Mouse (Mus musculus): Measurements from ENCODE around the gene Sipa1l3.

The Sipa1l3 gene

DNA sequence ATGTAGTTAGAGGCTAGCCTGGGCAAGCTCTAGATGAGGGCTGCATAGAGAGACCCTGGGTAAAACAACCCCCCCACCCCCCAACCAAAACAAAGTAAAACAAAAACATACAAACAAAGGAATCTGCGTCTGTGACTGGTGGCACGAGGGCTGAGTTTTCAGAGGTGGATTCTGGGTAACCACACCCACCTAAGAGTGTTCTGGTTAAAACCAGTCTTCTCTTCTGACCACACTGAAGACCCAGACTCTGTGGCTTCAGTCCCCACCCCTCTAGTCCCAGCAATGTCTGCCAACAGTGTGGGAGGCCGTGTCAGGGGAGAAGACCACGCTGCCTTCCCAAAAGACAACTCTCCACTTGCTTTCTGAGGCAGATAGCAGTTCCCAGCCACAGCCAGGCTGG, 72.3 kb downstream of the Sipa1l3 start:
- no peak for DNase-seq (ENCODE audit: low read depth, low spot score)

GRCm38 (mm10) chr7:29444527-29444926, 73.9 kb downstream of the Sipa1l3 start:
- DNase-seq (ENCODE audit: low read depth, low spot score): no peak

GRCm38 (mm10) chr7:29444070-29444469, 74.4 kb downstream of the Sipa1l3 start:
- no peak for DNase-seq (ENCODE audit: low read depth, low spot score)

DNA sequence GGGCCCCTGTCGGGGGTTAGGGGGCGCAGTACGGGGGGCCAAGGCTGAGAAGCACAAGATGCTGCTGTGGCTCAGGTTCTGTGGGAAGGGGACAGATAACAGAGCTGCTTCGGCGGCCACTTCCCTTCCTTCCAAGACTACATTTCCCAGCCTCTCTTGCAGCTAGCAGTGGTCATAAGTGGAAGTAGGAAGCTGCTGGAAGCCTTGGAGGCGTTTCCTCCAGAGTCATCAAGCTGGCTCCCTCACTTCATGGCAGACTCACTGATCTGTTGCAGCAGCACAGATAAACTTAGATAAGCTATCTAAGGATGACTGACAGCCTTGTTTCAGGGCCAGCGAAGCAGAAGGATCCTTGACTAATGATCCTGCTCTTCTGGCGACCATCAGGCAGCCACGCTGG, 76.6 kb downstream of the Sipa1l3 start:
- DNase-seq (ENCODE audit: low read depth, low spot score): no peak

- no peak for DNase-seq (ENCODE audit: low read depth, low spot score)
Measured at GRCm38 (mm10) chr7:29441151-29441550, 77.3 kb downstream of the Sipa1l3 start.

- no peak for DNase-seq (ENCODE audit: low read depth, low spot score)
Measured at GRCm38 (mm10) chr7:29438655-29439282, 79.7 kb downstream of the Sipa1l3 start.

GRCm38 (mm10) chr7:29438204-29438603, 80.2 kb downstream of the Sipa1l3 start:
- DNase-seq (ENCODE audit: low read depth, low spot score): no peak

DNA sequence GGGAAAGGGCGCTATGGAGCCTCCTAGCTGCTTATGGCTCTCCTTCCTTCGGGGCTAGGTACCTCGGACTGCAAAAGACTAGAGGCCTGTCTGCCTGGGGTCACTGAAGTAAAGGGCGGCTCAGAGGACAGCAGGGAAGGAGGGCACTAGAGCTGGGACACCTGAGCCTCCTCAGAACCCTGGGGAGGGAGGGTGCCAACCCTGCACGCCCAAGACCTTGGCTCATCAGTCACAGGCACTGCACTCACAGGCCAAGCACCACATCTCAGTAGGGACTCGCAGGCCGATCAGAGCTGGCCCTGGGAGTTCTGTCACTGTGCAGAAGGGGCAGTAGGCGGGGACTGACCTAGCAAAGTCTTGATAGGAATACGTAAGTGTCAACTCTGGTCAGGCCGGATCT, 81.4 kb downstream of the Sipa1l3 start:
- DNase-seq (ENCODE audit: low read depth, low spot score): no peak

DNA sequence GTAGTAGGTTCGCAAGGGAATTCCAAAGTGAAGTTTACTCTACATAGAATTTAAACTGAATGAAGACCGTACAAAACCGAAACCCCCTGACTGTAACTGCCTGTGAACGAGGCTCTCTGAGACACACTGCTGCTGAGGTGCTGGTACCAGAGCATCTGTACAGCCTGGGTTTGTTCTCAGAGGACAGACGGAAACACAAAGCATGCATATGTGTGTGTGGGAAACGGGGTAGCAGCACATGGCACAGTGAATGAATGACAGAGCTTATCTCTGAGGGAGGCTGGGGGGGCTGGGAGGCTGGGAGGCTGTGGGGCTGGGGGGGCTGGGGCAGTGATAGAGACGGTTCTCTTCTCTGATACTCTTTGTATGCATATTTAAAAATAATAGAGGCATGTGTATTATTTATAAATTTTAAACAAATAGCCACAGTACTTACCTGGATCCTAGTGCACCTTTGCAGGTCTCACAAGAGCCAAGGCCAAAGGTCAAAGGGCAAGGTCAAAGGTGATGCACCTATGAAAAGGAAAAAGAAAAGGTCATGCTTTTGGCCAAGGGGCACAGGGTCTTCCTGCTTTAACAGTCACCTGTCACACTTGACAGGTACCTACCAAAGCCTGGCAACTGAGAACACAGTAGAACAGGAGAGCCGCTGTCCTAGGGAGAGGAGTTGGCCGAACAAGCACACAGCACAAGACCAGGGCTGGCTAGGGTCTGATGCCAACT, 84.0 kb downstream of the Sipa1l3 start:
- no peak for DNase-seq (ENCODE audit: low read depth, low spot score)

DNA sequence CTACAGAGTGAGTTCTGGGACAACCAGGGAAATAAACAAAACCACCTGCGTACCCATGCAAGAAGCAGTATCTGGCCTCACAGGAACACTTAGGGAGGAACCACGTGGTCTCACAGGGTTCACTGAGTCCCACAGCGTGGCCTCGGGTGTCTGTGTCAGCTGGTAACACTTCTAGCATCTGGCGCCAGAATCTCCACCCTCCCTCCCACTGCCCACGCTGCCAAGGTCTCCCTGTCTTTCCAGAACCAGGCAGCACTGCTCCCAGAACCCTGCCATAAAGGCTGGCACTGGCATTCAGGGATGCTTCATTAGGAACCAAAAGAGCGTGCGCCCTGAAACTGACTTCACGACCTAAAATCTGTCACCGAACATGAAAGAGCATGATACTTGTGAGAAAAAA, 84.7 kb downstream of the Sipa1l3 start:
- no peak for DNase-seq (ENCODE audit: low read depth, low spot score)

DNA sequence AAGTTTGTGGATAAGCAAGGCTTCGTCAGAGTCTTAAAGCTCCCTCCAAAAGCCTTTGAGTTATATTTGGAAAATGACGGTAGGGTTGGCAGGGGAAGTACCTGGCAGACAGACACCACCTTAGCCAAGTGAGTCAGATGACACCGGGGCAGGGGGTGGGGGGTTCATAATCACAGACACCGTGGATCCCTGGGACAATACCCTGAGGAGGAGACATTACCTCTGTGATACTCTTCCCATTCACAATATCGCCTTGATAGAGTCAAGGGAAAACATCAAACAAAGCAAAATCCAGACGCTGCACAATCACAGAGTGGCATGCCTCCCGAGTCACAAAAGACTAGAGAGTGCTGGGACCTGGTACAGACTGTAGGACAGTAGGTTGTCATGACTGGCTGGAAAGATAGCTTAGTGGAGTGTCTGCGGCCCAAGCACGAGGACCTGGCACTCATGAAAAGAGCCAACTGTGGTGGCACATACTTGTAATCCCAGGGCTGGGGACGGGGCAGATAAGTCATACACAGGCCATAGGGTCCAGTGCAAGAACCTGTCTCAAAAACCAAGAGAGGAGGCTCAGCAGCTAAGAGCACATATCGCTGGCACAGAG, 85.4 kb downstream of the Sipa1l3 start:
- DNase-seq (ENCODE audit: low read depth, low spot score): no peak

DNA sequence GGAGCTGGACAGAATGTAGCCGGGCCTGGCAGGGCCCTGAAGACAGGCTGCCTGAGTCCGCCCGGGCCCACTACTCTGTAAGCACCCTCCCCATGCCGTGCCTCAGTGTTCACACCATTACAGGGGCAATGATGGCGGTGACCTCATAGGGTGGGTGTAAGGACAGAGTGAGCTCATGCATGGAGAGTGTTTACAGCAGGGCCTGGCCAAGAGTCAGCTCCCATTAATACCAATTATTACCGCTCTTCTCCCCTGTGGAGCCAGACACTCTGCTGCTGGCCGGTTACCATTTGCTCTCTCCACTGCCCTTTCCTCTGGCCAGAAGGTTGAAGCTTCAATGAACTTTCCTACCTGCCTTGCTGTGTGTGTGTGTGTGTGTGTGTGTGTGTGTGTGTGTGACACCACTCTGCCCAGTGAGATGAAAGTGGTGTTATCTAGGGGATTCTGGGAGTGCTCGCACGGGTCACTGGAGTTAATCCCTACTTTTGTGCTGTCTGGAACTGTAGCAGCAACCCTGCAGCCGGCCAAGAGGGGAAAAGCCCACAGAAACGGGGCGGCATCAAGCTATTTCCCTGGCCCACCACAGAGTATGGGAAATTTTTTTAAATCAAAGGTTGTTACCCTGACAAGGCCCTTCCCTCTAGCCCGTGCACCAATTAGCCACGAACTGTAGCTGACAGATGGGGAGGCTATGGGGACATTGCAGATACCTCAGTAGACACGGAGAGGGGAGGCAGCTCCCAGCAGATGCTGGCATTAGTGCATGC, 86.1 kb downstream of the Sipa1l3 start:
- DNase-seq (ENCODE audit: low read depth, low spot score): no peak

GRCm38 (mm10) chr7:29430739-29431211, 87.7 kb downstream of the Sipa1l3 start:
- DNase-seq (ENCODE audit: low read depth, low spot score): no peak

- DNase-seq (ENCODE audit: low read depth, low spot score): no peak
Measured at GRCm38 (mm10) chr7:29426056-29426455, 92.4 kb downstream of the Sipa1l3 start.

- no peak for DNase-seq (ENCODE audit: low read depth, low spot score)
Measured at GRCm38 (mm10) chr7:29425413-29425827, 93.0 kb downstream of the Sipa1l3 start.

GRCm38 (mm10) chr7:29424690-29425089, 93.8 kb downstream of the Sipa1l3 start:
- DNase-seq (ENCODE audit: low read depth, low spot score): no peak

GRCm38 (mm10) chr7:29421909-29422244, 96.6 kb downstream of the Sipa1l3 start:
- no peak for DNase-seq (ENCODE audit: low read depth, low spot score)

DNA sequence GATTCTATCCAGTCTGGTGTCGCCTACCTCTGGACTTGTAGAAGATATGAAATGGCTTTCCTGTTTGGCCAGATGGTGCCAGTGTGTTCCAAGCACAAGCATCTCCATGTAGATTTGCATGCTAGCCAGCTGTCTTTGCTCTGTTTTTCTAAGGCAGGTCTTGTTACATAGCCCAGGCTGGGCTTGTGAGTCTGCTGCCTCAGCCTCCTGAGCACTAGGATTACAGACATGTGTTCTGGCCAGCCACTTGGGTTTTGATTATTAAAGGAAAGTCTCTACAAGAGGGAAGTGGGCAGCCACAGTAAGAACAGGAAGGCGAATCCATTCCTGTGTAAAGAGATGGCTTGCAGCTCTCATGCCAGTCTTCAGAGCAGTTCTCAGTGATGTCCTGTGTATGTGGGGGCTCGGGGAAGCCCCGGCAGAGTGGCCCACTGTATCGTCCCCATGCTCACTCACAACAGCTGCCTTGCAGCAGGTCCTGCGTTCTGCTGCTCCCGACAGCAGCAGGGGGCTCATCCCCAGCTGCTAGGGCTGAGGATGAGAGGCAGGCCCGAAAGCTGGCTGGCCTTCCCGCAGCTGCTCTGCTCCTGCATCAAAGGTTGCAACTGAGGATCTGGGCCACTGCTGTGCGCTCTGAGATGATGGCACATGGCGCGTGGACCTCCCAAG, 97.1 kb downstream of the Sipa1l3 start:
- no peak for DNase-seq (ENCODE audit: low read depth, low spot score)

GRCm38 (mm10) chr7:29419836-29420235, 98.6 kb downstream of the Sipa1l3 start:
- no peak for DNase-seq (ENCODE audit: low read depth, low spot score)

DNA sequence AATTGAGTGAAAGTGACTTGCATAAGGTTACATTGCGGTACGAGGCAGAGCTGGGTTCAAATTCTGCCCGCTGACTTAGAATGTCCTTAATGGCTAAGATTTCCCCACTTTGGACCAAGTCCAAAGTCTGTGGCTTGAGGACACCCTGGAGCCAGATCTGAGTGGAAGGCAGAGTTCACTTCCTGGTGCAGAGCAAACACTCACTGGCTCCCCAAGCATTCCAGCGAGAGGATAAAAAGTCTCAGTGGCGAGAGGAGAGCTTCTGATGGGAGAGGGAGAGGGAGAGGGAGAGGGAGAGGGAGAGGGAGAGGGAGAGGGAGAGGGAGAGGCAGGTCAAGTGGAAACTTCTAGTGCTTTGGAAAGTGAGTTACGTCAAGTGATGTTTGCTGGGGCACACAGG, 100.2 kb downstream of the Sipa1l3 start:
- no peak for DNase-seq (ENCODE audit: low read depth, low spot score)

GRCm38 (mm10) chr7:29417332-29418069, 100.9 kb downstream of the Sipa1l3 start:
- no peak for DNase-seq (ENCODE audit: low read depth, low spot score)
